18 mouse cellular contexts compared by ENCODE assay signal in genomic region chr6:107010785-107011184, GRCm38 (mm10).
DNase-seq lines count a peak whose midpoint lies in the region; ATAC-seq lines count a peak whose summit lies in the region.
"Had no signal": no experiment of that assay in that cellular context is flagged by ENCODE, and none has a peak within 500 bp of the region (broad histone marks: within the 10 kb centered on the region; RNA-seq: fewer than 3 reads in every experiment).

No protein-coding gene starts in this region.

- peaks cover 12% of the 10 kb centered on the region for H3K4me1 ChIP-seq in neural tube, embryonic 15.5 days
- no peaks in the 10 kb centered on the region for H3K4me1 ChIP-seq in heart, embryonic 10.5 days
- 0 out of 2 replicates have a peak, but pooled peaks cover 7% of the 10 kb centered on the region for H3K4me1 ChIP-seq in kidney, embryonic 16.5 days (ENCODE audit: insufficient read depth, low read length)
- H3K4me1 ChIP-seq: heart, embryonic 13.5 days; lung, embryonic 15.5 days had no signal

- H3K27me3 ChIP-seq in neural tube, embryonic 15.5 days (replicated peaks) = no peaks in the 10 kb centered on the region
- no peaks in the 10 kb centered on the region for H3K27me3 ChIP-seq in heart, embryonic 10.5 days (ENCODE audit: insufficient read depth, poor library complexity, severe bottlenecking)
- peaks cover 2% of the 10 kb centered on the region; the same call in 1 of the 2 replicates for H3K27me3 ChIP-seq in kidney, embryonic 16.5 days (ENCODE audit: insufficient read depth, low read length)
- H3K27me3 ChIP-seq: forebrain, embryonic 15.5 days; heart, embryonic 13.5 days; lung, embryonic 15.5 days had no signal

- H3K36me3 ChIP-seq in neural tube, embryonic 15.5 days = no peaks in the 10 kb centered on the region
- no peaks in the 10 kb centered on the region for H3K36me3 ChIP-seq in heart, embryonic 10.5 days
- no peaks in the 10 kb centered on the region for H3K36me3 ChIP-seq in kidney, embryonic 16.5 days (ENCODE audit: insufficient read depth, low read length)
- H3K36me3 ChIP-seq: forebrain, embryonic 15.5 days; heart, embryonic 13.5 days; lung, embryonic 15.5 days had no signal

- ATAC-seq in neural tube, embryonic 15.5 days (ENCODE audit: low FRiP score) = peak; percentile 50; the same call in 1 of the 2 replicates
- no peak for ATAC-seq in kidney, embryonic 16.5 days (ENCODE audit: low FRiP score, low TSS enrichment)
- ATAC-seq: forebrain, embryonic 15.5 days had no signal

- WGBS in neural tube, embryonic 15.5 days = 24% methylated on average over 4 of the region's 4 CpGs
- 85% methylated on average over 4 of the region's 4 CpGs for WGBS in heart, embryonic 10.5 days
- WGBS in kidney, embryonic 16.5 days = 65% methylated on average over 4 of the region's 4 CpGs

- no peak overlapping the region for H3K9ac ChIP-seq in neural tube, embryonic 15.5 days (replicated peaks)
- H3K9ac ChIP-seq in kidney, embryonic 16.5 days (replicated peaks; ENCODE audit: low read length) = no peak overlapping the region
- H3K9ac ChIP-seq: forebrain, embryonic 15.5 days; heart, embryonic 13.5 days; liver, embryonic 14.5 days; lung, embryonic 15.5 days had no signal

- no peak overlapping the region for H3K4me2 ChIP-seq in neural tube, embryonic 15.5 days
- H3K4me2 ChIP-seq in kidney, embryonic 16.5 days (replicated peaks; ENCODE audit: low read depth, low read length) = no peak overlapping the region
- H3K4me2 ChIP-seq: forebrain, embryonic 15.5 days; heart, embryonic 13.5 days; lung, embryonic 15.5 days had no signal

- no peaks in the 10 kb centered on the region for H3K9me3 ChIP-seq in neural tube, embryonic 15.5 days (replicated peaks)
- no peaks in the 10 kb centered on the region for H3K9me3 ChIP-seq in heart, embryonic 10.5 days
- H3K9me3 ChIP-seq in kidney, embryonic 16.5 days (ENCODE audit: low read length) = no peaks in the 10 kb centered on the region
- H3K9me3 ChIP-seq: forebrain, embryonic 15.5 days; heart, embryonic 13.5 days; lung, embryonic 15.5 days had no signal

- peak; percentile 24 for DNase-seq in embryo, embryonic 10.5 days (ENCODE audit: low spot score)
- DNase-seq in embryo, embryonic 9.5 days (ENCODE audit: extremely low spot score) = no peak
- DNase-seq in retina, embryonic 14.5 days (ENCODE audit: low spot score) = peak; percentile 29
- DNase-seq in retina, postnatal 1 day = no peak
- peak; percentile 21 for DNase-seq in mesoderm, embryonic 11.5 days (ENCODE audit: low read depth, low spot score)
- DNase-seq in heart, embryonic 10.5 days (ENCODE audit: low spot score) = no peak
- DNase-seq: adrenal gland, adult 8-10 months; cerebellum, postnatal 10 days; gastrocnemius, adult 2 months had no signal

- H3K27ac ChIP-seq in neural tube, embryonic 15.5 days (replicated peaks) = no peak overlapping the region
- H3K27ac ChIP-seq in heart, embryonic 10.5 days = no peak overlapping the region
- no peak overlapping the region for H3K27ac ChIP-seq in kidney, embryonic 16.5 days (ENCODE audit: low read length)
- H3K27ac ChIP-seq: forebrain, embryonic 15.5 days; gastrocnemius, adult 2 months; heart, embryonic 13.5 days; liver, embryonic 14.5 days; lung, embryonic 15.5 days; macrophage; stomach, postnatal 0 days had no signal

- H3K4me3 ChIP-seq in neural tube, embryonic 15.5 days (replicated peaks) = no peak overlapping the region
- H3K4me3 ChIP-seq in heart, embryonic 10.5 days = no peak overlapping the region
- no peak overlapping the region for H3K4me3 ChIP-seq in kidney, embryonic 16.5 days (ENCODE audit: low read length)
- H3K4me3 ChIP-seq: erythroblast, embryonic 14.5 days; forebrain, embryonic 15.5 days; gastrocnemius, adult 2 months; heart, embryonic 13.5 days; lung, embryonic 15.5 days had no signal

Comparison
In these comparisons a context has a peak if more than half of its experiments do, and no peak if none do; other contexts are left out.
1. DNase-seq: peak in embryo, embryonic 10.5 days (single experiment), retina, embryonic 14.5 days (single experiment) and mesoderm, embryonic 11.5 days (single experiment); none in embryo, embryonic 9.5 days (single experiment), retina, postnatal 1 day (single experiment) and heart, embryonic 10.5 days (single experiment).